Mouse (Mus musculus): ENCODE data around the gene Krt6b. TPM values are rescaled to one million over a fixed set of nuclear protein-coding genes. Genes with fewer than 3 reads are reported as not detected.

The Krt6b gene
- polyA plus RNA-seq, 1 experiment from 2014 or later = not detected

GRCm38 (mm10) chr15:101627884-101628283, 52.2 kb downstream of the Krt6b start, which contains the start of gene Gm5414:
Gene Gm5414, minus strand, starts transcription at chr15:101628188.
- 74% methylated on average over 2 of the region's 2 CpGs for WGBS
- H3K36me3 ChIP-seq (replicated peaks; ENCODE audit: control insufficient read depth, insufficient read depth) = no peaks in the 10 kb centered on the region
- H3K9me3 ChIP-seq (ENCODE audit: control insufficient read depth, low read length) = no peaks in the 10 kb centered on the region
- no peaks in the 10 kb centered on the region for H3K4me1 ChIP-seq (replicated peaks; ENCODE audit: control insufficient read depth, insufficient read depth, low read length)
- no peaks in the 10 kb centered on the region for H3K27me3 ChIP-seq (ENCODE audit: control insufficient read depth, insufficient read depth, low read length)
- H3K9ac ChIP-seq = no peak within 1 kb of the TSS
- H3K4me3 ChIP-seq (replicated peaks; ENCODE audit: low read length) = no peak within 1 kb of the TSS
- H3K4me2 ChIP-seq (replicated peaks) = no peak within 1 kb of the TSS
- DNase-seq (ENCODE audit: low spot score) (no peak), ATAC-seq (ENCODE audit: low FRiP score) (no peak)
- no peak within 1 kb of the TSS for H3K27ac ChIP-seq

Small RNA genes lying within 50 kb of the gene (microRNA-seq; reads per million reads assigned to microRNA genes)
- gene Gm44323 (not detected), gene Gm44342 (not detected), gene Gm44383 (not detected), gene Gm44479 (not detected)

Other genes starting within 250 kb of the Krt6b start
- 0.40 and 0.50 TPM in 2 replicates for gene Krt87, start 241.5 kb downstream of the Krt6b start, polyA plus RNA-seq (2014; fragmentation: Nextera tagmentation; extraction: Ambion mirVana)
- gene Krt88, start 232.5 kb downstream of the Krt6b start, polyA plus RNA-seq (2014; fragmentation: Nextera tagmentation; extraction: Ambion mirVana) = not detected in 2 replicates
- not detected in 2 replicates for gene Krt81, start 216.5 kb downstream of the Krt6b start, polyA plus RNA-seq (2014; fragmentation: Nextera tagmentation; extraction: Ambion mirVana)
- gene Krt86, start 206.8 kb downstream of the Krt6b start, polyA plus RNA-seq (2014; fragmentation: Nextera tagmentation; extraction: Ambion mirVana) = 0.09 TPM in 1 of 2 replicates, not detected in the other
- not detected in 2 replicates for gene Krt83, start 188.8 kb downstream of the Krt6b start, polyA plus RNA-seq (2014; fragmentation: Nextera tagmentation; extraction: Ambion mirVana)
- gene Gm49425, start 163.0 kb downstream of the Krt6b start, polyA plus RNA-seq (2014; fragmentation: Nextera tagmentation; extraction: Ambion mirVana) = not detected in 2 replicates
- not detected in 2 replicates for gene Krt84, start 147.5 kb downstream of the Krt6b start, polyA plus RNA-seq (2014; fragmentation: Nextera tagmentation; extraction: Ambion mirVana)
- gene Krt82, start 129.6 kb downstream of the Krt6b start, polyA plus RNA-seq (2014; fragmentation: Nextera tagmentation; extraction: Ambion mirVana) = not detected in 2 replicates
- gene Krt90, start 117.3 kb downstream of the Krt6b start, polyA plus RNA-seq (2014; fragmentation: Nextera tagmentation; extraction: Ambion mirVana) = 0.15 and 0.23 TPM in 2 replicates
- 0.07 and 0.15 TPM in 2 replicates for gene Krt75, start 106.4 kb downstream of the Krt6b start, polyA plus RNA-seq (2014; fragmentation: Nextera tagmentation; extraction: Ambion mirVana)
- not detected in 2 replicates for gene Gm5414, start 52.1 kb downstream of the Krt6b start, polyA plus RNA-seq (2014; fragmentation: Nextera tagmentation; extraction: Ambion mirVana)
- gene Gm5478, start 32.9 kb downstream of the Krt6b start, polyA plus RNA-seq (2014; fragmentation: Nextera tagmentation; extraction: Ambion mirVana) = not detected in 2 replicates
- gene Krt6a, start 14.0 kb upstream of the Krt6b start, polyA plus RNA-seq (2014; fragmentation: Nextera tagmentation; extraction: Ambion mirVana) = not detected in 2 replicates
- gene Krt5, start 32.6 kb upstream of the Krt6b start, polyA plus RNA-seq (2014; fragmentation: Nextera tagmentation; extraction: Ambion mirVana) = not detected in 2 replicates
- gene Krt71, start 62.8 kb upstream of the Krt6b start, polyA plus RNA-seq (2014; fragmentation: Nextera tagmentation; extraction: Ambion mirVana) = 0.52 and 0.54 TPM in 2 replicates
- gene Krt72, start 106.2 kb upstream of the Krt6b start, polyA plus RNA-seq (2014; fragmentation: Nextera tagmentation; extraction: Ambion mirVana) = not detected in 2 replicates
- 0.52 and 0.68 TPM in 2 replicates for gene Krt73, start 122.1 kb upstream of the Krt6b start, polyA plus RNA-seq (2014; fragmentation: Nextera tagmentation; extraction: Ambion mirVana)
- gene Krt2, start 137.9 kb upstream of the Krt6b start, polyA plus RNA-seq (2014; fragmentation: Nextera tagmentation; extraction: Ambion mirVana) = not detected in 2 replicates
- gene Krt1, start 170.5 kb upstream of the Krt6b start, polyA plus RNA-seq (2014; fragmentation: Nextera tagmentation; extraction: Ambion mirVana) = 11.9 and 12.2 TPM in 2 replicates
- gene Krt77, start 189.4 kb upstream of the Krt6b start, polyA plus RNA-seq (2014; fragmentation: Nextera tagmentation; extraction: Ambion mirVana) = 0.20 and 0.21 TPM in 2 replicates
- gene Krt76, start 212.6 kb upstream of the Krt6b start, polyA plus RNA-seq (2014; fragmentation: Nextera tagmentation; extraction: Ambion mirVana) = not detected in 2 replicates
- gene Krt4, start 244.4 kb upstream of the Krt6b start, polyA plus RNA-seq (2014; fragmentation: Nextera tagmentation; extraction: Ambion mirVana) = not detected in 2 replicates

Measured in hindbrain, embryonic 14.5 days (tissue).